Mouse (Mus musculus) stomach, embryonic 16.5 days (tissue): ENCODE data around the gene Rgs11. TPM values are rescaled to one million over a fixed set of nuclear protein-coding genes. Genes with fewer than 3 reads are reported as not detected.

ENCODE experiments used
- ATAC-seq: fragments of 200-750 bp; cut with Nextera tagmentation; 2 replicates; pipeline ENCODE4 v1.8.0; 2017; ENCODE audit warnings: moderate number of reproducible peaks, moderate TSS enrichment; ENCODE audit not compliant: insufficient read depth, low FRiP score
- H3K27ac ChIP-seq: fragments of 300-500 bp; sonication (generic); 2 replicates; pipeline ENCODE4 v1.5.1; 2014; ENCODE audit warnings: low read length
- H3K27me3 ChIP-seq: fragments of 300-500 bp; sonication (generic); 2 replicates; pipeline ENCODE4 v1.6.1; 2014; ENCODE audit warnings: low read length, control low read depth, mixed read lengths; ENCODE audit not compliant: control insufficient read depth, insufficient read depth
- H3K36me3 ChIP-seq: fragments of 300-500 bp; sonication (generic); 2 replicates; pipeline ENCODE4 v1.6.1; 2014; ENCODE audit warnings: low read length; ENCODE audit not compliant: control insufficient read depth, insufficient read depth
- H3K4me1 ChIP-seq: fragments of 300-500 bp; sonication (generic); 2 replicates; pipeline ENCODE4 v1.6.1; 2014; ENCODE audit warnings: low read length, control low read depth, mixed read lengths; ENCODE audit not compliant: control insufficient read depth, insufficient read depth
- H3K4me2 ChIP-seq: fragments of 300-500 bp; sonication (generic); 2 replicates; pipeline ENCODE4 v1.6.1; 2014; ENCODE audit warnings: low read depth, low read length, mixed read lengths
- H3K4me3 ChIP-seq: fragments of 300-500 bp; sonication (generic); replicated peaks from 2 replicates; pipeline ENCODE4 v1.5.1; 2014; ENCODE audit warnings: mild to moderate bottlenecking, low read length
- H3K9ac ChIP-seq: fragments of 300-500 bp; sonication (generic); 2 replicates; pipeline ENCODE4 v1.6.1; 2014; ENCODE audit warnings: low read length
- H3K9me3 ChIP-seq: fragments of 300-500 bp; sonication (generic); replicated peaks from 2 replicates; pipeline ENCODE4 v1.6.1; 2016; ENCODE audit warnings: low read length, control low read depth; ENCODE audit not compliant: control insufficient read depth
- WGBS: fragments of 180-500 bp; shearing (Covaris S2); extraction: QIAGEN DNeasy Blood & Tissue Kit; methylation state at CpG from one replicate; pipeline ENCODE4 v1.1.7; 2014; 5-methylcytosine and 5-hydroxymethylcytosine counted together
- polyA plus RNA-seq: library from polyadenylated mRNA; unstranded; fragments of >200 nt; fragmentation: Nextera tagmentation; extraction: Ambion mirVana; gene quantifications from 2 replicates; pipeline ENCODE4 v1.2.1, GENCODE M21; 2015

Gene Rgs11
- polyA plus RNA-seq, 1 experiment from 2014 or later, result 40.3 TPM

DNA sequence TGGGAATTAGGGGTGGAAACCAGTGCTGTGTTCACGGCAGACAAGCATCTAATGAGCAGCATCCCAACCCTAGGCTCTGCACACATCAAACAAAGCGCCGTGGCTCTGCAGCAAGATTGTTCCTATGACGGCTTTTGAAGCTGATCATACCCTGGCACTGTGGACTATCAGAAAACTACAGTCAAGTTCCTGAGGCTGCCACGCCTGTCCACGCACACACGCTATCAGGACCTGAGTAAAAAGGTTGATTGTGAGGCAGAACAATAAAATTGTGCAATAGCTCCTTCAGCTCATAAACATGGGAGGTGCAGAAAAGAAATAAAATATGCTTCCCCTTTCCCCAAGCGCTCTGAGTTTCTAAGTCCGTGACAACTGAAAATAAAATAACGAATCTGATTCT lies 34.9 kb downstream of the Rgs11 start:
- peak overlapping the region; percentile 38 for H3K27ac ChIP-seq
- no peak overlapping the region for H3K9ac ChIP-seq
- H3K27me3 ChIP-seq, result no peaks in the 10 kb centered on the region
- H3K4me3 ChIP-seq, result no peak overlapping the region
- H3K9me3 ChIP-seq, result no peaks in the 10 kb centered on the region
- no peak overlapping the region for H3K4me2 ChIP-seq
- H3K36me3 ChIP-seq, result no peaks in the 10 kb centered on the region
- peaks cover 18% of the 10 kb centered on the region for H3K4me1 ChIP-seq
- WGBS, result 62% methylated on average over 10 of the region's 10 CpGs
- peak; percentile 80 for ATAC-seq

- no peaks in the 10 kb centered on the region for H3K27me3 ChIP-seq
Observed at GRCm38 (mm10) chr17:26239551-26239950, 36.8 kb downstream of the Rgs11 start.

GRCm38 (mm10) chr17:26240120-26240790 lies 37.5 kb downstream of the Rgs11 start:
- Histone ChIP-seq H3K36me3 (no peaks in the 10 kb centered on the region), H3K9me3 (no peaks in the 10 kb centered on the region), H3K9ac (no peak overlapping the region), H3K27ac (no peak overlapping the region), H3K4me1 (peaks cover 19% of the 10 kb centered on the region), H3K4me2 (no peak overlapping the region), H3K4me3 (no peak overlapping the region), H3K27me3 (no peaks in the 10 kb centered on the region)
- 55% methylated on average over 6 of the region's 6 CpGs for WGBS
- ATAC-seq, result no peak

More at GRCm38 (mm10) chr17:26239551-26239950, 36.8 kb downstream of the Rgs11 start:
- no peak for ATAC-seq
- 54% methylated on average over 2 of the region's 2 CpGs for WGBS
- Histone ChIP-seq H3K4me3 (no peak overlapping the region), H3K36me3 (no peaks in the 10 kb centered on the region), H3K27ac (peak overlapping the region; percentile 62), H3K9ac (no peak overlapping the region), H3K9me3 (no peaks in the 10 kb centered on the region), H3K4me1 (peaks cover 22% of the 10 kb centered on the region), H3K4me2 (no peak overlapping the region)

DNA sequence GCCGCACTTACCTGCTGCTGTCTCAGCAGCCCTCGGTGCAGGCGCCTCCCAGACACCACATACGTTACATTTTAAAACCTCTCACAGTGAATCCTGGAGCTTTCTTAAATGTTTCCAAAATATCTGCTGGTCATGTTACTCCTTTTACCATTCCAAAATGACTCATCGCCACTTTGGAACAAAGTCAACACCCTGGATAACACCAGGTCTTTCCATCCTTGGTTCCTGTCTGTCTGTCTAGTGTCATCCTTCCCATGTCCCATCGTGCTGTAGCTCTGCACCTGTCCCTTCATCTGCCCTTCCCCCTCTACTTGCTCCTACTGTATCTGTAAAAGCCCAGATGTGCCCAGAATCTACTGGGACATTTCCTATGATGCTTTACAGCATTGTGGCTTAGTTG lies 38.2 kb downstream of the Rgs11 start:
- Histone ChIP-seq H3K9ac (no peak overlapping the region), H3K36me3 (no peaks in the 10 kb centered on the region), H3K4me1 (peaks cover 15% of the 10 kb centered on the region), H3K9me3 (no peaks in the 10 kb centered on the region), H3K27me3 (no peaks in the 10 kb centered on the region), H3K27ac (peak overlapping the region; percentile 34; the same call in 1 of the 2 replicates), H3K4me2 (no peak overlapping the region), H3K4me3 (no peak overlapping the region)
- 75% methylated on average over 6 of the region's 6 CpGs for WGBS
- ATAC-seq, result no peak

- WGBS, result under 1% methylated on average over 32 of the region's 32 CpGs
- peak; percentile 78 for ATAC-seq
- no peaks in the 10 kb centered on the region for H3K9me3 ChIP-seq
- peaks cover 6% of the 10 kb centered on the region for H3K4me1 ChIP-seq
- peak overlapping the region; percentile 79 for H3K4me2 ChIP-seq
- H3K27me3 ChIP-seq, result no peaks in the 10 kb centered on the region
- peak overlapping the region; percentile 83 for H3K27ac ChIP-seq
- H3K9ac ChIP-seq, result peak overlapping the region; percentile 84
- H3K36me3 ChIP-seq, result no peaks in the 10 kb centered on the region
- H3K4me3 ChIP-seq, result peak overlapping the region; percentile 80
Observed at GRCm38 (mm10) chr17:26243471-26244100, 40.8 kb downstream of the Rgs11 start.

GRCm38 (mm10) chr17:26244101-26244841 lies 41.5 kb downstream of the Rgs11 start, which contains the start of gene Fam234a:
Gene Fam234a, minus strand, starts transcription at chr17:26244242.
- peak within 1 kb of the TSS; percentile 84 for H3K9ac ChIP-seq
- H3K27me3 ChIP-seq, result no peaks in the 10 kb centered on the region
- peak within 1 kb of the TSS; percentile 80 for H3K4me3 ChIP-seq
- no peaks in the 10 kb centered on the region for H3K36me3 ChIP-seq
- H3K9me3 ChIP-seq, result no peaks in the 10 kb centered on the region
- 7% methylated on average over 33 of the region's 33 CpGs for WGBS
- peak within 1 kb of the TSS; percentile 83 for H3K27ac ChIP-seq
- peak within 1 kb of the TSS; percentile 79 for H3K4me2 ChIP-seq
- ATAC-seq, result peak; percentile 97
- H3K4me1 ChIP-seq, result peaks cover 6% of the 10 kb centered on the region

- peak overlapping the region; percentile 78 for H3K4me2 ChIP-seq
- no peaks in the 10 kb centered on the region; the same call in 1 of the 2 replicates for H3K36me3 ChIP-seq
- no peaks in the 10 kb centered on the region for H3K9me3 ChIP-seq
- H3K27me3 ChIP-seq, result no peaks in the 10 kb centered on the region
- ATAC-seq, result no peak
- peak overlapping the region; percentile 99 for H3K27ac ChIP-seq
- peak overlapping the region; percentile 99 for H3K4me3 ChIP-seq
- peaks cover 10% of the 10 kb centered on the region; the same call in 1 of the 2 replicates for H3K4me1 ChIP-seq
- no peak overlapping the region for H3K9ac ChIP-seq
- whole genome bisulfite sequencing, result 53% methylated on average over 4 of the region's 4 CpGs
Observed at GRCm38 (mm10) chr17:26251886-26252538, 49.3 kb downstream of the Rgs11 start.

DNA sequence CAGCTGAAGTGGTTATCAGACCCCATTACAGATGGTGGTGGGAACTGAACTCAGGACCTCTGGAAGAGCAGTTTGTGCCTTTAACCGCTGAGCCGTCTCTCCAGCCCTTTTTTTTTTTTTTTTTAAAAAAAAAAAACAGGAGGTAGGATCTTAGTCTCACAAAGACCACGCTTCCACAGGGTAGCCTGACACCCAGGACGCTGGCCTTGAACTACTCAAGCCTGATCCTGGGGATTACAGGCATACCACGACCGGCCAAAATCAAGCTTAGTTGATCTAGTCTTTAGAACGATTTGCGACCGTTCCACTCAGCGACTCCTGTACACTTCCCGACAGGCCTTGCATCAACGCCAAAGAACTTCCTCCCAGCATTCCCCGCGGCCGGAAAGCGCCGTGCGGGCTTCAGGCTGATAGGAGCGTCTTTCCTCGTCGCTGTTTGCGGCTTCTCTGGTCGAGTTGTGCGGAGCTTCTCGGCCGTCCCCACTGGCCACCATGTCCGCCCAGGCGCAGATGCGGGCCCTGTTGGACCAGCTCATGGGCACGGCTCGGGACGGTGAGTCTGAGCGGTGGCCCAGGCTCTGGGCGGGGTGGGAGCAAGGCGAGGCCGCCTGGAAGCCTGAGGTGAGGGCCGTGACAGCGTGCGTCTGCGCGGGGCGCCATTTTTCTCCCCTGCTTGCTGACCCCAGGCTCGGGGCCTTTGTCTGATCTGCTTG lies 49.9 kb downstream of the Rgs11 start, which contains the start of gene Luc7l:
Gene Luc7l, plus strand, starts transcription at position 358 of the 713 bp plus-strand sequence.
- Histone ChIP-seq H3K36me3 (no peaks in the 10 kb centered on the region; the same call in 1 of the 2 replicates), H3K9me3 (no peaks in the 10 kb centered on the region), H3K27me3 (no peaks in the 10 kb centered on the region), H3K4me1 (peaks cover 10% of the 10 kb centered on the region; the same call in 1 of the 2 replicates), H3K4me3 (peak within 1 kb of the TSS; percentile 99), H3K27ac (peak within 1 kb of the TSS; percentile 99), H3K4me2 (peak within 1 kb of the TSS; percentile 78), H3K9ac (peak within 1 kb of the TSS; percentile 100)
- peak; percentile 95 for ATAC-seq
- WGBS, result under 1% methylated on average over 43 of the region's 43 CpGs
